Mouse (Mus musculus): ENCODE measurements around the gene Gm20431. TPM values are rescaled to one million over a fixed set of nuclear protein-coding genes. Genes with fewer than 3 reads are reported as not detected.

Gm20431 gene
- polyA plus RNA-seq, 1 experiment from 2014 or later = 4.9 TPM

DNA sequence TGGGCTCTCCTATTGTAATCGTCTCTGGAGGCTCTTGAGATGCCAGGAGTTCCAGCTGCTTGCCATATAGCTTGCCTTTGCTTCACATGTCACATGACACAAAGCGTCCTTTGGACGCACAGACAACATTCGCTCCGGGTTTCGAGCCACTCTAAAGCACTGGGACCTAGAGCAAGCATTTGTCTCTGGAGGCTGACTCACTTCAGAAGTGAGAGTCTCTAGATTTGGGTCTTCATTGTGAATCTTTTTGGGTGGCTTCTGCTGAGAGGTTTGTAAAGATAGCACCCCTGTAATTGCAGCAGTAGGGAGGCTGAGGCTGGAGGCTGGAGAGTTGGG lies 27.8 kb downstream of the Gm20431 start:
- ATAC-seq (replicated peaks; ENCODE audit: low FRiP score) = no peak
- Histone ChIP-seq H3K4me2 (peak overlapping the region; percentile 98), H3K4me1 (replicated peaks; ENCODE audit: control insufficient read depth, insufficient read depth, low read length) (peaks cover 42% of the 10 kb centered on the region), H3K9me3 (ENCODE audit: control insufficient read depth, low read length) (no peaks in the 10 kb centered on the region), H3K27ac (ENCODE audit: low read depth, low read length) (peak overlapping the region; percentile 97), H3K36me3 (ENCODE audit: control insufficient read depth, insufficient read depth, low read length) (0 out of 2 replicates have a peak, but pooled peaks cover 2% of the 10 kb centered on the region), H3K4me3 (ENCODE audit: low read depth, low read length) (peak overlapping the region; percentile 99; the same call in 1 of the 2 replicates), H3K27me3 (replicated peaks; ENCODE audit: control insufficient read depth, insufficient read depth, low read length) (no peaks in the 10 kb centered on the region), H3K9ac (ENCODE audit: low read depth, low read length) (peak overlapping the region; percentile 51; the same call in 1 of the 2 replicates)
- 88% methylated on average over 6 of the region's 6 CpGs for WGBS
- no peak for DNase-seq (ENCODE audit: low spot score)

DNA sequence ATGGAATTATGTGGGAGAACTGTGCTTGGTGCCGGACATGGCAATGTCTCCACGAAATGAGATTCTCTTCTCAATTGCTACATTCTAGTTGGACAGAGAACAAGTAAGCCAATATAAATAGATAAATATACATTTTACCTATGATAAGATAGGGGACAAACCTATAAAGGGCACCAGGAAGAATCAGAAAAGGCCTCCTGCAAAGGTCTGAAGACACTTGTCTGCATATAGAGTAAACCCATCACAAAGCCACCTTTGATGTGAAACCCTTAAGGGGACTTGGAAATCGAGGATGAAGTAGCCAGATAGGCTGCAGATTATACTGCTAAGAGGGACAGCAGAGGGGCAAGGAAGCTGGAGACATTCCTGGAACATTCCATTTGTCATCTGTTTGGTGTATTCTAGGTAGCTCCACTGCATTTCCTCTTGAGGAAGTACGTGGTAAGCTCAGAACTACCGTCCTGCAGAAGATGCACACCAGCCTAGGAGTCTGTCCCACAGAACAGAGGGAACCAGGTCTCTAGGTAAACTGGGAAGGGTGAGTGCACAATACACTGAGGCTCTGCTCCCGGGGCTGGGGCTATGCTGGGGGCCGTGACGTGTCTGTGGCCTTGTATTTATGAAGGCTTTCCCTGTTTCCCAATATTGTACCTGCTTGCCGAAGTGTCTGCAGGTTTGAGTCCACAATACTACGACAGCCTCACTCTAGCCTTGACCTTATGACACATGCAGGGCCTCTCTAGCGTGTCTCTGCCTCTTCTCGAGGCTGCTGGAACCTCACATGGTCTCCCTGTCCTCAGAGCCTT lies 28.4 kb downstream of the Gm20431 start:
- Histone ChIP-seq H3K9me3 (ENCODE audit: control insufficient read depth, low read length) (no peaks in the 10 kb centered on the region), H3K4me2 (peak overlapping the region; percentile 98), H3K27me3 (replicated peaks; ENCODE audit: control insufficient read depth, insufficient read depth, low read length) (no peaks in the 10 kb centered on the region), H3K4me1 (replicated peaks; ENCODE audit: control insufficient read depth, insufficient read depth, low read length) (peaks cover 48% of the 10 kb centered on the region), H3K27ac (ENCODE audit: low read depth, low read length) (peak overlapping the region; percentile 97), H3K9ac (ENCODE audit: low read depth, low read length) (peak overlapping the region; percentile 82), H3K4me3 (ENCODE audit: low read depth, low read length) (peak overlapping the region; percentile 99), H3K36me3 (ENCODE audit: control insufficient read depth, insufficient read depth, low read length) (peaks cover 4% of the 10 kb centered on the region; the same call in 1 of the 2 replicates)
- no peak for ATAC-seq (replicated peaks; ENCODE audit: low FRiP score)
- WGBS = 73% methylated on average over 12 of the region's 12 CpGs
- no peak for DNase-seq (ENCODE audit: low spot score)

DNA sequence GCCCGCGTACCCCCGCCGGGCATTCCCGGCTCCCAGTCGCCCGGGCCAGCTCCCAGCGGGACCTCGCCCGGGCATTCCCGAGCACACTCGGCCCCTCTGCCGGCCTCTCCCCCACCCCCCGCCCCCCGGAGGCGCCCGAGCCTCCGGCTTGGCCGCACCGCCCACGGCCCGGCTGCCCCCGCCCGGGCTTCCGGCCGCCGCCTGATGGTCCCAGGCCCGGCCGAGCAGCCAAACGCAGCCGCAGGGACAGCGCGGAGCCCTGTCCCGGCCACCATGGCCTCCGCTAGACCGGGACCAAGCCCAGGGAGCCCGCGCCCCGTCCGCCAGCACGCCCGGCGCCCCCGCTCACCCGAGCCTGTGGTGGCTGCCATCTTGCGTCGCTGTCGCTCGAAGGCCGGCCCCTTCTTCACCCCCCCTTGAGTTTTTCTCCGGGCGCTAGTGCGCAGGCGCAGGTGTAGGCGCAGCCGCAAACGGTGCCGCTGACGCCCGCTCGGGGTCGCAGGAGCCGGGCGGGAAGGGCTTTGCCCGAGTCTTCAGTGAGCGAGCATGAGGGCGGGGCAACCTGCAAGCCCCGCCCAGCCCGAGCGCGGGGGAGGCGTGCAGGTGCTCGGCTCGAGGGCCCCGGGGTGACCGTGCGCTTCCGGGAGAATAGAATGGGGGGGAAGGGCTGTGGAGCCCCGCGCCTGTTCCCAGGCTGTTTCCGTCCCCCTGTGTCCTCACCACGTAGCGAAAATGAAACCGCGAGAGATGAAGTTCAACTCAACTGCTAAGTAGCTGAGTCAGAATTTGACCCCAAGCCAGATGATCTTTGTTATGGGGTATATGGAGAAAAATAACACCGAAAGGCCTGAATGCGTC lies 29.5 kb downstream of the Gm20431 start, which contains the start of gene Ube2v1:
Gene Ube2v1 (minus strand): TSS at position 505 of the 858 bp plus-strand sequence.
- peaks cover 10% of the 10 kb centered on the region for H3K36me3 ChIP-seq (ENCODE audit: control insufficient read depth, insufficient read depth, low read length)
- H3K4me2 ChIP-seq = peak within 1 kb of the TSS; percentile 98
- 1% methylated on average over 87 of the region's 87 CpGs for WGBS
- H3K27ac ChIP-seq (ENCODE audit: low read depth, low read length) = peak within 1 kb of the TSS; percentile 97
- H3K9ac ChIP-seq (ENCODE audit: low read depth, low read length) = peak within 1 kb of the TSS; percentile 97
- no peaks in the 10 kb centered on the region for H3K9me3 ChIP-seq (ENCODE audit: control insufficient read depth, low read length)
- H3K4me3 ChIP-seq (ENCODE audit: low read depth, low read length) = peak within 1 kb of the TSS; percentile 99
- peak; percentile 83 for ATAC-seq (replicated peaks; ENCODE audit: low FRiP score)
- peak; percentile 98 for DNase-seq (ENCODE audit: low spot score)
- peaks cover 59% of the 10 kb centered on the region for H3K4me1 ChIP-seq (replicated peaks; ENCODE audit: control insufficient read depth, insufficient read depth, low read length)
- no peaks in the 10 kb centered on the region for H3K27me3 ChIP-seq (replicated peaks; ENCODE audit: control insufficient read depth, insufficient read depth, low read length)

DNA sequence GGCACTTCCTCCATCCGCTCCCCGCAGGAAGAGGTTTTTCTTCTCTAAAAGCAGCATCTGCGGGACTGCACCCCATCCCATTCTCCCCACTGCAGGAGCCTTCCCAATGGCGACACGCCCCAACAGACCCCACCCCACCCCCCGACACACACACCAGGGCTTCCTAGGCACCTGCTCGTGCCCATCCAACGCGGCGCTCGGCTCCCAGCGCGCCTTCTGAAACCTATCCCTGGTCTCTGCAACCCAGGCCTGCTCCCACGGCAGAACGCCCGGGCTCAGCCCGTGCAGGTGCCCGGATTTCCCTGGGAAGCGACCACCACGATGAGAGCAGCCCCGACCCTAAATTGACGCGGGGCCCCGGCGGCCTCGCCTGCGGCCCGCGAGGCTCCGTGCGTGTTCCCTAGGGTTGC lies 30.1 kb downstream of the Gm20431 start:
- under 1% methylated on average over 31 of the region's 31 CpGs for WGBS
- DNase-seq (ENCODE audit: low spot score) = no peak

DNA sequence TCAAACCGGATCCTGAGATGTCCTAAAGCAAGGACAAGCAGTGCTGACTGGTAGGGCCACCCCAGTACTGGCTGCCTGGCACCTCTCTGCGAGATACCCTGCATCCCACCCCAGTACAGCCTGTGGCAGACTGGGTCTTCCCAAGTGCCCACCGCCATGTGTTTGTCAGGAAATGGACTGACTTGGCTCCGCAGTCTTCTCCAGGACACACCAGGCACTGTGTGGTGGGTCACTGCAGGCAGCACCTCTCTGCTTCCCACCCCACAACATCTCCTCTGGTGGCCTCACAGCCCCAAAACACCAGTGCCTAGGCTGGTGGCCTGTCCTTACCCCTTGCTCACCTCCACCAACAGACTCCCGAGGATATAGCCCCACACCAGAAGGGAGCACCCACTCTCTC lies 30.9 kb downstream of the Gm20431 start:
- H3K9ac ChIP-seq (ENCODE audit: low read depth, low read length) = peak overlapping the region; percentile 97
- H3K36me3 ChIP-seq (ENCODE audit: control insufficient read depth, insufficient read depth, low read length) = peaks cover 12% of the 10 kb centered on the region
- peak overlapping the region; percentile 97 for H3K27ac ChIP-seq (ENCODE audit: low read depth, low read length)
- no peak for DNase-seq (ENCODE audit: low spot score)
- 58% methylated on average over 5 of the region's 5 CpGs for WGBS
- H3K4me1 ChIP-seq (replicated peaks; ENCODE audit: control insufficient read depth, insufficient read depth, low read length) = peaks cover 64% of the 10 kb centered on the region
- H3K4me2 ChIP-seq = peak overlapping the region; percentile 98
- no peaks in the 10 kb centered on the region for H3K9me3 ChIP-seq (ENCODE audit: control insufficient read depth, low read length)
- ATAC-seq (replicated peaks; ENCODE audit: low FRiP score) = no peak
- no peaks in the 10 kb centered on the region for H3K27me3 ChIP-seq (replicated peaks; ENCODE audit: control insufficient read depth, insufficient read depth, low read length)
- peak overlapping the region; percentile 99 for H3K4me3 ChIP-seq (ENCODE audit: low read depth, low read length)

More for the DNA sequence above, 30.1 kb downstream of the Gm20431 start:
- H3K4me2 ChIP-seq = peak overlapping the region; percentile 98
- no peaks in the 10 kb centered on the region for H3K27me3 ChIP-seq (replicated peaks; ENCODE audit: control insufficient read depth, insufficient read depth, low read length)
- H3K9me3 ChIP-seq (ENCODE audit: control insufficient read depth, low read length) = no peaks in the 10 kb centered on the region
- H3K9ac ChIP-seq (ENCODE audit: low read depth, low read length) = peak overlapping the region; percentile 97
- ATAC-seq (replicated peaks; ENCODE audit: low FRiP score) = no peak
- H3K27ac ChIP-seq (ENCODE audit: low read depth, low read length) = peak overlapping the region; percentile 97
- peak overlapping the region; percentile 99 for H3K4me3 ChIP-seq (ENCODE audit: low read depth, low read length)
- peaks cover 61% of the 10 kb centered on the region for H3K4me1 ChIP-seq (replicated peaks; ENCODE audit: control insufficient read depth, insufficient read depth, low read length)
- peaks cover 12% of the 10 kb centered on the region for H3K36me3 ChIP-seq (ENCODE audit: control insufficient read depth, insufficient read depth, low read length)

DNA sequence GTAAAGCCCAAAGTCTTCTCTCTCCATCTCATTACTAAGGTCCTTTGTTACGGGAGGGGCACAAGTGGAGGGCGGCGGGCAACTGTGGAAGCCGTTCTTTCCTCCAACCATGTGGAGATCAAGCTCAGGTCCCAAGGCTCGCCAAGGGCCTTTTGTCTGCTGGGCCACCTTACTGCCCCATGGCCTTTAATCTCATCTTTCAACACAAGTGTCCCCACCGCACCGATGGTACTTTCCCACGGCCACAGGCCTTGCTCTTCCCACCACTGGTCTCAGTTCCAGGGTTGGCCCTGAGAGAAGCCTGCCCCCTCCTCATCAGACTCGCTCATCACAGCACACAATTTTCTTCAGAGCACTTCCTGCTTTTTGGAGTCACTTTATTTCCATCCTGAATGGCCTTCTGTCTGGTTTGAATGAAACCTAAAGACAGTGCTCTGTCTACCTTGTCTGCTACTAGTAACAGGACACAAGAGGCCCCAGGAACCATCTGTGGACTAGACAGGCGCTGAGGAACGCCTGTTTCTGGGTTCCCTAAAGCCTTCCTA lies 31.6 kb downstream of the Gm20431 start:
- H3K4me3 ChIP-seq (ENCODE audit: low read depth, low read length) = peak overlapping the region; percentile 99
- ATAC-seq (replicated peaks; ENCODE audit: low FRiP score) = no peak
- WGBS = 73% methylated on average over 11 of the region's 11 CpGs

DNA sequence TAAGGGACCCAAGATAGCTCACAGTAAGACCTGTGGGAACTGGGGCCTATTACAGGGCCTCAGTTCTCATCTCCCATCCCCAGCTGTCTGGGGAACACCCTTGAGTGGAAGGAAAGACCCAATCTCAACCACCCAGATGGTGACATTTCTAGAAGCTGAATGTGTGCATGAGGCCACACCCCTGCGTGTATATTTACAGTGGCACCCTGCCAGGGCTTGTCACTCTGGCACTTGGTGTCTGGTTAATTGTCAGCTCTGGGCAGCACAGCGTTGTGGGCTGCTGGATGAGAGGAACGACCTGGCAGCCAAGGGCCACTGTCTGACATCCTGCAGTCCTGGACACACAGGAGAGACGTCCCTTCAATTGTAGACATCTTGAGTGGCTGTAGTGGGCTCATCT lies 32.4 kb downstream of the Gm20431 start:
- ATAC-seq (replicated peaks; ENCODE audit: low FRiP score) (peak; percentile 86), DNase-seq (ENCODE audit: low spot score) (no peak)
- Histone ChIP-seq H3K9ac (ENCODE audit: low read depth, low read length) (peak overlapping the region; percentile 97), H3K36me3 (ENCODE audit: control insufficient read depth, insufficient read depth, low read length) (peaks cover 12% of the 10 kb centered on the region), H3K9me3 (ENCODE audit: control insufficient read depth, low read length) (no peaks in the 10 kb centered on the region), H3K4me2 (peak overlapping the region; percentile 98), H3K4me3 (ENCODE audit: low read depth, low read length) (peak overlapping the region; percentile 99), H3K4me1 (replicated peaks; ENCODE audit: control insufficient read depth, insufficient read depth, low read length) (peaks cover 61% of the 10 kb centered on the region), H3K27ac (ENCODE audit: low read depth, low read length) (peak overlapping the region; percentile 97), H3K27me3 (replicated peaks; ENCODE audit: control insufficient read depth, insufficient read depth, low read length) (no peaks in the 10 kb centered on the region)
- WGBS = 49% methylated on average over 4 of the region's 4 CpGs

More for the DNA sequence above, 31.6 kb downstream of the Gm20431 start:
- no peaks in the 10 kb centered on the region for H3K27me3 ChIP-seq (replicated peaks; ENCODE audit: control insufficient read depth, insufficient read depth, low read length)
- H3K4me2 ChIP-seq = peak overlapping the region; percentile 98
- H3K9me3 ChIP-seq (ENCODE audit: control insufficient read depth, low read length) = no peaks in the 10 kb centered on the region
- DNase-seq (ENCODE audit: low spot score) = no peak
- H3K4me1 ChIP-seq (replicated peaks; ENCODE audit: control insufficient read depth, insufficient read depth, low read length) = peaks cover 64% of the 10 kb centered on the region
- H3K36me3 ChIP-seq (ENCODE audit: control insufficient read depth, insufficient read depth, low read length) = peaks cover 12% of the 10 kb centered on the region
- peak overlapping the region; percentile 97 for H3K27ac ChIP-seq (ENCODE audit: low read depth, low read length)
- H3K9ac ChIP-seq (ENCODE audit: low read depth, low read length) = peak overlapping the region; percentile 97

DNA sequence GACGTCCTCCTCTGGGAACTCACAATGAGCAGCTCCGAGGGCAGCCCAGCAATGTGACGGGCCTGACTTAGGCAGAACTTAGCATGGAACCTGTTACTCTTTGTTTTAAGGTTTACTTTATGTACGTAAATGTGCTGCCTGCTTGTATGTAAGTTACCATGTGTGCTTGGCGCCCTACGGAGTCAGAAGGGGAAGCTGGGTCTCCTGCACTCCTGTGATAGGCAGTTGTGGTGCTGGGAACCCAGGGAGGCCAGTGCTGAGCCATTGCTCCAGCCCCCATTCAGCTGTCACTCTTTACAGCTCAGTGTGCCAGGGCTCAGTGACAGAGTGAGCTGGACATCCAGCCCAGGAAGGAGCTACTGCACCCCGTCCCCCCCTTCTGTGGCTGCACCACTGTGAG lies 34.3 kb downstream of the Gm20431 start:
- Histone ChIP-seq H3K27me3 (replicated peaks; ENCODE audit: control insufficient read depth, insufficient read depth, low read length) (no peaks in the 10 kb centered on the region), H3K9ac (ENCODE audit: low read depth, low read length) (peak overlapping the region; percentile 52), H3K4me1 (replicated peaks; ENCODE audit: control insufficient read depth, insufficient read depth, low read length) (peaks cover 52% of the 10 kb centered on the region), H3K36me3 (ENCODE audit: control insufficient read depth, insufficient read depth, low read length) (peaks cover 12% of the 10 kb centered on the region), H3K9me3 (ENCODE audit: control insufficient read depth, low read length) (no peaks in the 10 kb centered on the region), H3K4me2 (peak overlapping the region; percentile 34), H3K4me3 (ENCODE audit: low read depth, low read length) (no peak overlapping the region), H3K27ac (ENCODE audit: low read depth, low read length) (peak overlapping the region; percentile 97; the same call in 1 of the 2 replicates)
- DNase-seq (ENCODE audit: low spot score) = no peak
- 79% methylated on average over 7 of the region's 7 CpGs for WGBS
- no peak for ATAC-seq (replicated peaks; ENCODE audit: low FRiP score)

Measured in liver, embryonic 11.5 days (tissue).